Mouse (Mus musculus): ENCODE data around the gene Ltn1. TPM values are rescaled to one million over a fixed set of nuclear protein-coding genes. Genes with fewer than 3 reads are reported as not detected.

Gene Ltn1
- polyA plus RNA-seq, 1 experiment from 2014 or later, result 19.3 TPM

GRCm38 (mm10) chr16:87443245-87443644 is 10.8 kb upstream of the Ltn1 start:
- Histone ChIP-seq H3K9me3 (ENCODE audit: control insufficient read depth, low read length) (no peaks in the 10 kb centered on the region), H3K27ac (ENCODE audit: low read length) (no peak overlapping the region), H3K9ac (ENCODE audit: low read depth, low read length) (no peak overlapping the region), H3K4me2 (ENCODE audit: low read depth, low read length) (no peak overlapping the region), H3K36me3 (ENCODE audit: control insufficient read depth, insufficient read depth, low read length) (no peaks in the 10 kb centered on the region), H3K27me3 (replicated peaks; ENCODE audit: control insufficient read depth, insufficient read depth, low read length) (no peaks in the 10 kb centered on the region), H3K4me3 (ENCODE audit: low read length) (no peak overlapping the region), H3K4me1 (ENCODE audit: control insufficient read depth, insufficient read depth, low read length) (peaks cover 11% of the 10 kb centered on the region)
- peak; percentile 41; the same call in 1 of the 2 replicates for ATAC-seq

DNA sequence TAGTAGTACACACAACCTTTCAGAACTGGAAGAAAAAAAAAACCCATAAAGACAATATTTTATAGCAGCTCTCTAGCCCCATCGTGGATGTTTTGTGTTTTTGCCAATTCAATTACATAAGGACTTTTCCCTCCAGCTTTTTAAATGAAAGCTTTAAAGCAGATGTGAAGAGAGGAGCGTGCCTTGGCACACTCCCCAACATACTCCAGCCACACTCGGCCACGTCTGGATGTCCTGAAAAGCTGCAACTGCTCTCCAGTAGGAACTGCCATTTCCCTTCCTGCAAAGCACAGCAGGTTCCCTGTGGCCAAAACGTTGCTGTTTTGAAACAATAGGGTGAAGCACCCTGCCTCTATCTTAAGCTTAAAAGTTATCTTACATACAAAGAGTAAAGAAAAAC is 9.9 kb upstream of the Ltn1 start:
- Histone ChIP-seq H3K9me3 (ENCODE audit: control insufficient read depth, low read length) (no peaks in the 10 kb centered on the region), H3K27me3 (replicated peaks; ENCODE audit: control insufficient read depth, insufficient read depth, low read length) (no peaks in the 10 kb centered on the region), H3K36me3 (ENCODE audit: control insufficient read depth, insufficient read depth, low read length) (no peaks in the 10 kb centered on the region), H3K27ac (ENCODE audit: low read length) (no peak overlapping the region), H3K4me3 (ENCODE audit: low read length) (no peak overlapping the region), H3K9ac (ENCODE audit: low read depth, low read length) (no peak overlapping the region), H3K4me2 (ENCODE audit: low read depth, low read length) (no peak overlapping the region), H3K4me1 (ENCODE audit: control insufficient read depth, insufficient read depth, low read length) (peaks cover 11% of the 10 kb centered on the region)
- no peak for ATAC-seq
- 46% methylated on average over 5 of the region's 5 CpGs for WGBS

DNA sequence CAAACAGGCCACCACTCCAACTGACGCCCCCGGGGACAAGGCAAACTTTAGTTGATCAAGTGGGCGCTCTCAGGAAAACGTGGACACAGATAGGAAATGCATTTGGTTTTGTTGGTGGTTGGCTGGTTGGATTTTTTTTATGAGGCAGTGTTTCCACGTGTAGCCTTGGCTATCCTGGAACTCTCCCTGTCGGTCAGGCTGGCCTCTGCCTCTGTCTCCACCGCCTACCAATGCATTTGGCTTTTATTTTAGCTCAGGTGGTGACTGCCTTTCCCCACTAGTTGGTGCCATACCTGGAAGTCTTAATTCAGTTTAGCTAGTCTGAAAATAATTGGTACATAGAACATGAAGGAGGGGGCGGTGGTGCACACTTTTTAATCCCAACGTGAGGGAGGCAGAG is 8.7 kb upstream of the Ltn1 start:
- WGBS, result 23% methylated on average over 9 of the region's 9 CpGs
- Histone ChIP-seq H3K4me3 (ENCODE audit: low read length) (peak overlapping the region; percentile 76), H3K4me2 (ENCODE audit: low read depth, low read length) (peak overlapping the region; percentile 79), H3K27ac (ENCODE audit: low read length) (no peak overlapping the region; the same call in 1 of the 2 replicates), H3K4me1 (ENCODE audit: control insufficient read depth, insufficient read depth, low read length) (peaks cover 11% of the 10 kb centered on the region), H3K36me3 (ENCODE audit: control insufficient read depth, insufficient read depth, low read length) (no peaks in the 10 kb centered on the region), H3K9ac (ENCODE audit: low read depth, low read length) (peak overlapping the region; percentile 90), H3K27me3 (replicated peaks; ENCODE audit: control insufficient read depth, insufficient read depth, low read length) (no peaks in the 10 kb centered on the region), H3K9me3 (ENCODE audit: control insufficient read depth, low read length) (no peaks in the 10 kb centered on the region)
- ATAC-seq, result peak; percentile 19; the same call in 1 of the 2 replicates

DNA sequence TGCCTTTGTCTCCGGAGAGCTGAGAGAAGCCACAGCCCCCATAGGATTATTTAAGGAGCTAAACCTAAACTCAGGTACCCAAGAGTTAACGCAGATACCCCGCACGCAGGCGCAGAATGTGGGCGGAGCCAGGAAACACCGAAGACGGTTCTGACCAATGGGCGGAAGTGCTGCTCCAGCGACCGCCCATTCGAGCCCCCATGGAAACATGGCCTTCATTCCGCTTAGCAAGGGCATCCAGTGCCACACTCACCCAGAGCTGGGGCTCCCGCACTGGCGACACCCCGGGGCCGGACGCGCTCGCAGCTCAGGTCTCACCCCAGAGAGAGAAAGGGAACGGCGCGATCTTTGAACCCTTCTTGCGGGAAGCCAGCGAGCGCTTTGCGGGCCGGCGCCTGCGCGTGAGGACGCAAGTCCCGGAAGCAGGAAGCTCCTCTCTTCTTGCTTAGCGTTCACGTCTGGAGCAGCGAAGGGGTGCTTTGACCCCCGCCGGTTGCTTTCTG is 7.8 kb upstream of the Ltn1 start, which contains the start of gene Rwdd2b:
TSS of gene Rwdd2b (minus strand) at position 390 of the 503 bp plus-strand sequence.
- peak within 1 kb of the TSS; percentile 76 for H3K4me3 ChIP-seq (ENCODE audit: low read length)
- H3K4me2 ChIP-seq (ENCODE audit: low read depth, low read length), result peak within 1 kb of the TSS; percentile 79
- peak within 1 kb of the TSS; percentile 90 for H3K9ac ChIP-seq (ENCODE audit: low read depth, low read length)
- no peaks in the 10 kb centered on the region for H3K36me3 ChIP-seq (ENCODE audit: control insufficient read depth, insufficient read depth, low read length)
- H3K27ac ChIP-seq (ENCODE audit: low read length), result peak within 1 kb of the TSS; percentile 92
- under 1% methylated on average over 38 of the region's 38 CpGs for WGBS
- peak; percentile 94 for ATAC-seq
- H3K9me3 ChIP-seq (ENCODE audit: control insufficient read depth, low read length), result no peaks in the 10 kb centered on the region
- H3K27me3 ChIP-seq (replicated peaks; ENCODE audit: control insufficient read depth, insufficient read depth, low read length), result no peaks in the 10 kb centered on the region
- peaks cover 11% of the 10 kb centered on the region for H3K4me1 ChIP-seq (ENCODE audit: control insufficient read depth, insufficient read depth, low read length)

GRCm38 (mm10) chr16:87438697-87439096 is 6.3 kb upstream of the Ltn1 start:
- Histone ChIP-seq H3K27ac (ENCODE audit: low read length) (no peak overlapping the region), H3K4me2 (ENCODE audit: low read depth, low read length) (no peak overlapping the region), H3K4me1 (ENCODE audit: control insufficient read depth, insufficient read depth, low read length) (peaks cover 11% of the 10 kb centered on the region), H3K9ac (ENCODE audit: low read depth, low read length) (no peak overlapping the region), H3K36me3 (ENCODE audit: control insufficient read depth, insufficient read depth, low read length) (no peaks in the 10 kb centered on the region), H3K27me3 (replicated peaks; ENCODE audit: control insufficient read depth, insufficient read depth, low read length) (no peaks in the 10 kb centered on the region), H3K4me3 (ENCODE audit: low read length) (no peak overlapping the region), H3K9me3 (ENCODE audit: control insufficient read depth, low read length) (no peaks in the 10 kb centered on the region)
- no peak for ATAC-seq
- WGBS, result 88% methylated on average over 8 of the region's 8 CpGs

GRCm38 (mm10) chr16:87437096-87437495 is 4.7 kb upstream of the Ltn1 start:
- ATAC-seq, result no peak
- peaks cover 7% of the 10 kb centered on the region; the same call in 1 of the 2 replicates for H3K4me1 ChIP-seq (ENCODE audit: control insufficient read depth, insufficient read depth, low read length)
- H3K36me3 ChIP-seq (ENCODE audit: control insufficient read depth, insufficient read depth, low read length), result no peaks in the 10 kb centered on the region
- H3K9me3 ChIP-seq (ENCODE audit: control insufficient read depth, low read length), result no peaks in the 10 kb centered on the region
- no peak overlapping the region for H3K4me3 ChIP-seq (ENCODE audit: low read length)
- 93% methylated on average over 21 of the region's 21 CpGs for WGBS
- H3K9ac ChIP-seq (ENCODE audit: low read depth, low read length), result no peak overlapping the region
- no peak overlapping the region for H3K27ac ChIP-seq (ENCODE audit: low read length)
- H3K4me2 ChIP-seq (ENCODE audit: low read depth, low read length), result no peak overlapping the region
- no peaks in the 10 kb centered on the region for H3K27me3 ChIP-seq (replicated peaks; ENCODE audit: control insufficient read depth, insufficient read depth, low read length)

- H3K9me3 ChIP-seq (ENCODE audit: control insufficient read depth, low read length), result no peaks in the 10 kb centered on the region
- no peak for ATAC-seq
- H3K27ac ChIP-seq (ENCODE audit: low read length), result no peak overlapping the region
These were observed 3.2 kb upstream of the Ltn1 start for GRCm38 (mm10) chr16:87435411-87436205.

DNA sequence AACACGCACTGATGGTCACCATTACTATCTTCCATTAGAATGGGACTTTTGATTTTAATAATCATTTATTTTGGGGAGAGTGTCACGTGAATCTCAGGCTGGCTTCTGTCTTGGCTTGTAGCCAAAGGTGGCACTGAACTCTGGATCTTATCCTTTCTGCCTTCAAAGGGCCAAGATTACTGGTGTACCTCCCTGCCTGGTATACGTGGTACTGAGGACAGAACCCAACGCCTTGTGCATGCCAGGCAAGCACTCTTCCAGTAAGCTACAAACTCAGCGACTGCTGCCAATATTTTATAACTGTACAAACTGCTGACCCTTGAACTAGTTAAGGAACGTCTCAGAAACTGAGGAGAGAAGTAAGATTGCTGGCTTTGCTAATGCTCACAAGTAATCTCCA is 2.5 kb upstream of the Ltn1 start:
- H3K4me1 ChIP-seq (ENCODE audit: control insufficient read depth, insufficient read depth, low read length), result 0 out of 2 replicates have a peak, but pooled peaks cover 2% of the 10 kb centered on the region
- H3K36me3 ChIP-seq (ENCODE audit: control insufficient read depth, insufficient read depth, low read length), result no peaks in the 10 kb centered on the region
- WGBS, result 73% methylated on average over 6 of the region's 6 CpGs
- no peak overlapping the region for H3K27ac ChIP-seq (ENCODE audit: low read length)
- H3K4me3 ChIP-seq (ENCODE audit: low read length), result no peak overlapping the region
- H3K9ac ChIP-seq (ENCODE audit: low read depth, low read length), result no peak overlapping the region
- no peak for ATAC-seq
- no peaks in the 10 kb centered on the region for H3K9me3 ChIP-seq (ENCODE audit: control insufficient read depth, low read length)
- no peak overlapping the region for H3K4me2 ChIP-seq (ENCODE audit: low read depth, low read length)
- no peaks in the 10 kb centered on the region for H3K27me3 ChIP-seq (replicated peaks; ENCODE audit: control insufficient read depth, insufficient read depth, low read length)

More at GRCm38 (mm10) chr16:87435411-87436205, 3.2 kb upstream of the Ltn1 start:
- WGBS, result 84% methylated on average over 13 of the region's 13 CpGs
- Histone ChIP-seq H3K9ac (ENCODE audit: low read depth, low read length) (no peak overlapping the region), H3K4me1 (ENCODE audit: control insufficient read depth, insufficient read depth, low read length) (0 out of 2 replicates have a peak, but pooled peaks cover 2% of the 10 kb centered on the region), H3K4me2 (ENCODE audit: low read depth, low read length) (no peak overlapping the region), H3K36me3 (ENCODE audit: control insufficient read depth, insufficient read depth, low read length) (no peaks in the 10 kb centered on the region), H3K4me3 (ENCODE audit: low read length) (no peak overlapping the region), H3K27me3 (replicated peaks; ENCODE audit: control insufficient read depth, insufficient read depth, low read length) (no peaks in the 10 kb centered on the region)

GRCm38 (mm10) chr16:87434266-87434665 is 1.9 kb upstream of the Ltn1 start:
- Histone ChIP-seq H3K9ac (ENCODE audit: low read depth, low read length) (no peak overlapping the region), H3K4me1 (ENCODE audit: control insufficient read depth, insufficient read depth, low read length) (no peaks in the 10 kb centered on the region), H3K4me3 (ENCODE audit: low read length) (no peak overlapping the region), H3K4me2 (ENCODE audit: low read depth, low read length) (no peak overlapping the region), H3K9me3 (ENCODE audit: control insufficient read depth, low read length) (no peaks in the 10 kb centered on the region), H3K27ac (ENCODE audit: low read length) (no peak overlapping the region), H3K36me3 (ENCODE audit: control insufficient read depth, insufficient read depth, low read length) (no peaks in the 10 kb centered on the region), H3K27me3 (replicated peaks; ENCODE audit: control insufficient read depth, insufficient read depth, low read length) (no peaks in the 10 kb centered on the region)
- 88% methylated on average over 7 of the region's 7 CpGs for WGBS
- no peak for ATAC-seq
